In the genomic region with DNA sequence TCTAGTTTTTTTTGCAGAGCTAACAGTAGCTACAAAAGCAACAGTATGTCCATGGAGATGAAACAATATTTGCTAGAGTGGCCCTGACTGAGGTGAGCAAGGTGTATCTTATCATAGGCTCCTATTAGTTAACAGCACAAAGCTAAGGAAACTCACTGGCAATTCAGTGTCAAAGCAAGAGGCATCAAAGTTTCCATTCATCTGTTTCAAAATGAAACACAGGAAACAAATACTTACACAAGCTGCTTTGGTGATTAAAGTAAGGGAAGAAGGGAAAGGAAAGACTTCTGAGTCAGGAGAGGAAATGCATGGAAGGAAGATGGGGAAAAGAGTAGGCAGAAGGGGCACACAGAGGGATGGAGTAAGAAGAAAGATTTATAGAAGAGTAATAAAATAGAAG, we compare ENCODE assay signal across 29 mouse cellular contexts. TPM values are rescaled to one million over a fixed set of nuclear protein-coding genes. Genes with fewer than 3 reads are reported as not detected.
"Had no signal": no experiment of that assay in that cellular context is flagged by ENCODE, and none has a peak within 500 bp of the region (broad histone marks: within the 10 kb centered on the region; RNA-seq: fewer than 3 reads in every experiment).

No protein-coding gene starts in this region.

- H3K9ac ChIP-seq: embryonic facial prominence, embryonic 12.5 days; embryonic facial prominence, embryonic 13.5 days; embryonic facial prominence, embryonic 15.5 days; forebrain, embryonic 12.5 days; forebrain, embryonic 13.5 days; forebrain, embryonic 15.5 days; forebrain, postnatal 0 days had no signal

- H3K4me1 ChIP-seq: embryonic facial prominence, embryonic 10.5 days; embryonic facial prominence, embryonic 12.5 days; embryonic facial prominence, embryonic 13.5 days; embryonic facial prominence, embryonic 15.5 days; forebrain, embryonic 10.5 days; forebrain, embryonic 12.5 days; forebrain, embryonic 13.5 days; forebrain, embryonic 15.5 days; heart, embryonic 10.5 days had no signal

- H3K4me2 ChIP-seq: embryonic facial prominence, embryonic 12.5 days; embryonic facial prominence, embryonic 13.5 days; embryonic facial prominence, embryonic 15.5 days; forebrain, embryonic 12.5 days; forebrain, embryonic 13.5 days; forebrain, embryonic 15.5 days; heart, embryonic 11.5 days had no signal

- DNase-seq: cerebellum, postnatal 10 days; cerebellum, postnatal 14 days; cerebellum, postnatal 25 days; cerebellum, postnatal 36 days; embryo, embryonic 11 days; forebrain, postnatal 0 days; gastrocnemius, adult 2 months; gastrocnemius, postnatal 10 days; gastrocnemius, postnatal 14 days; gastrocnemius, postnatal 25 days; gastrocnemius, postnatal 36 days; heart, adult 11 months; heart, adult 18-20 months; heart, adult 2 months had no signal

- H3K36me3 ChIP-seq: embryonic facial prominence, embryonic 10.5 days; embryonic facial prominence, embryonic 12.5 days; embryonic facial prominence, embryonic 13.5 days; embryonic facial prominence, embryonic 15.5 days; forebrain, embryonic 10.5 days; forebrain, embryonic 12.5 days; forebrain, embryonic 15.5 days; heart, embryonic 10.5 days had no signal

- H3K27me3 ChIP-seq: embryonic facial prominence, embryonic 12.5 days; embryonic facial prominence, embryonic 13.5 days; embryonic facial prominence, embryonic 15.5 days; forebrain, embryonic 12.5 days; forebrain, embryonic 13.5 days; forebrain, embryonic 15.5 days had no signal

- H3K9me3 ChIP-seq: embryonic facial prominence, embryonic 10.5 days; embryonic facial prominence, embryonic 12.5 days; embryonic facial prominence, embryonic 13.5 days; embryonic facial prominence, embryonic 15.5 days; forebrain, embryonic 10.5 days; forebrain, embryonic 12.5 days; forebrain, embryonic 13.5 days; forebrain, embryonic 15.5 days; heart, embryonic 10.5 days had no signal

- H3K4me3 ChIP-seq: embryonic facial prominence, embryonic 10.5 days; embryonic facial prominence, embryonic 12.5 days; embryonic facial prominence, embryonic 13.5 days; embryonic facial prominence, embryonic 15.5 days; erythroblast, embryonic 14.5 days; forebrain, embryonic 10.5 days; forebrain, embryonic 12.5 days; forebrain, embryonic 13.5 days; forebrain, embryonic 15.5 days; gastrocnemius, adult 2 months; heart, adult 2 months; heart, embryonic 10.5 days had no signal

- ATAC-seq: forebrain, embryonic 13.5 days; forebrain, embryonic 14.5 days; forebrain, embryonic 15.5 days; forebrain, embryonic 16.5 days; forebrain, postnatal 0 days had no signal

- H3K27ac ChIP-seq: embryonic facial prominence, embryonic 10.5 days; embryonic facial prominence, embryonic 12.5 days; embryonic facial prominence, embryonic 13.5 days; embryonic facial prominence, embryonic 15.5 days; forebrain, embryonic 10.5 days; forebrain, embryonic 12.5 days; forebrain, embryonic 13.5 days; forebrain, embryonic 15.5 days; gastrocnemius, adult 2 months; heart, adult 2 months; heart, embryonic 10.5 days had no signal

RNA-seq across cellular contexts. Expression of a gene that starts 39.0 kb away (rescaled TPM):
- total RNA-seq: common myeloid progenitor, adult 5-6 weeks; gastrocnemius, adult 8-10 months had no signal
- polyA plus RNA-seq: erythroblast, embryonic 14.5 days; heart, embryonic 10.5 days; heart, embryonic 11.5 days had no signal
